Mouse (Mus musculus) left cerebral cortex, postnatal 36 days (tissue): ENCODE data around the gene C130050O18Rik. TPM values are rescaled to one million over a fixed set of nuclear protein-coding genes. Genes with fewer than 3 reads are reported as not detected.
"Not testable (repeated sequence)": the region's sequence is repeated elsewhere in the genome, so short reads cannot be mapped to it uniquely, and the experiment has no call there.

Experiments used
- DNase-seq, 2 experiments: peaks; one replicate each; pipeline ENCODE4 v3.0.0; 2021 to 2022; ENCODE audit warnings: low spot score in 2 of 2, mixed read lengths in 1 of 2
- intact Hi-C: fragments of 180-260 bp; cut with DNase I; formaldehyde crosslinking; loops from one replicate; pipeline ENCODE4 v1.15.1; 2025
- total RNA-seq, 2 experiments: library from RNA; stranded (reverse); gene quantifications; 2 replicates each; pipeline ENCODE4 v1.2.3; 2021

The C130050O18Rik gene
- total RNA-seq, 2 experiments from 2014 or later, result 0.27 TPM; not detected in 1

DNA sequence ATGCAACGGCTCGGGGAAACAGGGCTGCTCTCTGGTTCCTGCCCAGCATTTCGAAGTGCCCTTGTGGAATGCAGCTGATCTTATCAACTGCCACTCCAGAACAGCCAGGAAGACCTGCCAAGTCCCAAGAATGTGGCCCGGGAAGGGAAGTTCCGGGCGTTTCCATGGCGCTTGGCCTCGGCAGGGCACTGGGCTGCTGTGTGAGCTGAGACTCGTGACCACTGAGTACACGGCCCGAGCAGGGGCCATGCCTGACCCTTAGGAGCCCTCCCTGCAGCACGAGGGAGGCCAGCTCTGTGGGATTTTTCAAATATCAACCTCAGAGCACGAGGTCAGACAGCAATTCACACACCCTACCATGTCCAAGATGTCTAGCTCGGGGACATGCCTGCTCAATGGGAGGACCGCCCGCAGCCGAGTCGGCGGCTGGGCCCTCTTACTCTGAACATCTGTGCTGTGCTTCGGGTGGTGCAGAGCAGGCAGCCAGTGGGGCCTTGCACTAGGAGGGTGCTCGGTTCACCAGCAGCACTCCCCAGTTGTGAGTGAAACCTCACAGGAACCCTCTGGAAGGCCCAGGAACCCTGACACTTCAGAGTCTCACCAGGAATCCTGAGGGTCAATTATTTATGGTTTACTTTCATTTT, 26.0 kb upstream of the C130050O18Rik start:
- no peak for DNase-seq
- intact Hi-C loops, result no loop called here

GRCm38 (mm10) chr5:139379771-139380384, 25.2 kb upstream of the C130050O18Rik start:
- DNase-seq, result no peak
- intact Hi-C loops, result no loop called here

- intact Hi-C loops, result no loop called here
- DNase-seq, result peak; percentile 86
Observed at GRCm38 (mm10) chr5:139380385-139381248, 24.5 kb upstream of the C130050O18Rik start.

GRCm38 (mm10) chr5:139381586-139382513, 23.2 kb upstream of the C130050O18Rik start:
- no peak for DNase-seq
- intact Hi-C loops, result no loop called here

GRCm38 (mm10) chr5:139382760-139383159, 22.3 kb upstream of the C130050O18Rik start:
- peak; percentile 69 to 72 for DNase-seq
- intact Hi-C loops, result no loop called here

GRCm38 (mm10) chr5:139383234-139383633, 21.8 kb upstream of the C130050O18Rik start:
- DNase-seq, result no peak
- intact Hi-C loops, result no loop called here

DNA sequence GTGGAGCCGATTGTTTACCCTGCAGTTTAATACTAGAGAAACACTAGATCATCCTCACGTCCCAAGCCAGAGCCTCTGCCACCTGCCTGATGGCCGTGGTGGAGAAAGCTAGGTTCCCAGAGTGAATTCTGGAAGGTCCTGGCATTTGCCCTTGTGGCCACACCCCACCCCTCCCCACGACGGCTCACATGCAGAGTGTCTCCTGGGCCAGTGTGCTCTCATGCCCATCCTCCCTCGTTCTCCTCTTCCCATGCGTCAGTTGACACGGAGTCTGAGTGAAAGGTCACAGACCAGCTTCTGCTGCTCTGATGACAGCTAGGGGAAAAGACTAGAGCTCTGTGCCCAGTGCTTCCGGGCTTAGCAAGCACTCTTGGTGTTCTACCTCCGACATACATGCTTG, 20.5 kb upstream of the C130050O18Rik start:
- intact Hi-C loops, result no loop called here
- no peak for DNase-seq

DNA sequence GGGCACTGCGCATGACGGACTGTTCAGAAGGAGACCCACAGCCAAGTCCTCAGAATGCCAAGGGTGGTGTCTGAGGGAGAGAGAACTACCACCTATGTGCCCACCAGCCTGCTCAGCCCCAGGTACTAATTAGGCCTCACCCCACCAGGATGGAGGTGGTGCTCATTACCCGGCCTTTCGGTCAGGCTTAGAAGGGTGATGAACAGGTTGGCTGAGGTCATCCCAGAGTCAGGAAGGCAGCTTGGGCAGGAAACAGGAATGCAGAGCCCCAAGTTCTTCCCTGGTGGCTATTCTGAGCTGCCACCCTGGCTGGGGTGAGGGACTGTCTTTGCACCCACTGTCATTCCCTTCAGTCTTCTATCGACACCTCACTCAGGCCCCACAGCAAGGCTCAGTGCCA, 19.0 kb upstream of the C130050O18Rik start:
- intact Hi-C loops, result no loop called here
- no peak for DNase-seq

DNA sequence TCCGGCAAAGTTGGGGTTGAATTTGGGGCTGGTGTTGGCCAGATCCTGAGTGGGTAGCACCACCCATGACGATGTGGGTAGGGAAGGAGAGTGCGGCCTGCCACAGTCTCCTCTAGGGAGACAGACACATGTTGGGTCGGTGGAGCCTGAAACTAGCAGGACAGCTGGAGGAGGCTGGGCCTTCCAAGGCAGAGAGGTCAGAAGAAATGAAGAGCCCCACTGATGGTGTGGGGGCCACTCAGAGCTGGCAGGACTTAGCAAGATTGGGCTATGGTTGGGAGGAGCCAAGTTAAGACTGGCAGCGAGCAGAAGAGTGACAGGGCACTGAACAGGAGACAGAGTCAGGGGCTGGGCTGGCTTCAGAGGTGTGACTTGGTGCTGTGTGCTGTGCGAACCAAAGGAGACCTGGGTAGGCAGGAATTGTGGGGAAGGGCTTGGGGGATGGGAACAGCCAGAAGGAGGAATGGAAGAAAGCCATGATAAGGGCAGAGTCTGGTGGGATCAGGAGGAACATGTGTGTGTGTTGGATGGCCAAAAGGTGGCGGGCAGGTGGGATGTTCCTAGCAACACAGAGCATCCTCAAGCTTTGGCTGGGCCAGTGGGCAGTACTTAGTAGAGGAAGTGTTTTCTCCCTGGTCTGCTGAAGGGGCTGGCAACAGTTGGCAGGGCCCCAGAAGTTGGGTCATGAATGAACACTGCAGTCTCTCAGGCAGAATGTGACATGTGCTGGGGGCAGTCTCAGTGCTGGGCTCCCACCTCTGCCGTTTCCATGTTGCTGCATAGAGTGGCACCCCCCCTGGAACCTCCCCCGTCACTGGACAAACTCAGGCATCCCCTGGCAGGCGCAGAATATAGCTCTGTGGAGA, 17.5 kb upstream of the C130050O18Rik start:
- intact Hi-C loops, result no loop called here
- no peak for DNase-seq

GRCm38 (mm10) chr5:139388195-139388570, 16.9 kb upstream of the C130050O18Rik start:
- intact Hi-C loops, result no loop called here
- DNase-seq, result no peak

- no peak for DNase-seq
- intact Hi-C loops, result no loop called here
Observed at GRCm38 (mm10) chr5:139388694-139389675, 16.1 kb upstream of the C130050O18Rik start.

DNA sequence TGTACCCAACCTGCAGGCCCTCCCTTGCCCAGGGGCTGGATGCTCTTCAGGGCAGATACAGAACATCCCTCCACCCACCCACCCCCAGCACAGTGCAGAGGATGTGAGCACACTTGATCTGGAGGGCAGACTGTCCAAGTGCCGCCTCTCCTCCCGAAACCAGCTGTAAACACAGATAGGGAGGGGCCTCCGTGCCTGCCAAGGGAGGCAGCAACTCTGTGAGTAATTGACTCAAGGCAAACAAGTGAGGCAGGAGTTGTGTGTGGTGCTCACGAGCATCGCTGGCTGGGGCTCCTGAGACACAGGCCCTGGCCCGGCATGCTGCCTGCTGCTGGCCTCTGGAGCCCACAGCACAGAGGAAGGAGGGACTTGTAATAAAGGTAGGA, 15.4 kb upstream of the C130050O18Rik start:
- intact Hi-C loops, result no loop called here
- DNase-seq, result peak in 1 of 2 experiments; percentile 51

DNA sequence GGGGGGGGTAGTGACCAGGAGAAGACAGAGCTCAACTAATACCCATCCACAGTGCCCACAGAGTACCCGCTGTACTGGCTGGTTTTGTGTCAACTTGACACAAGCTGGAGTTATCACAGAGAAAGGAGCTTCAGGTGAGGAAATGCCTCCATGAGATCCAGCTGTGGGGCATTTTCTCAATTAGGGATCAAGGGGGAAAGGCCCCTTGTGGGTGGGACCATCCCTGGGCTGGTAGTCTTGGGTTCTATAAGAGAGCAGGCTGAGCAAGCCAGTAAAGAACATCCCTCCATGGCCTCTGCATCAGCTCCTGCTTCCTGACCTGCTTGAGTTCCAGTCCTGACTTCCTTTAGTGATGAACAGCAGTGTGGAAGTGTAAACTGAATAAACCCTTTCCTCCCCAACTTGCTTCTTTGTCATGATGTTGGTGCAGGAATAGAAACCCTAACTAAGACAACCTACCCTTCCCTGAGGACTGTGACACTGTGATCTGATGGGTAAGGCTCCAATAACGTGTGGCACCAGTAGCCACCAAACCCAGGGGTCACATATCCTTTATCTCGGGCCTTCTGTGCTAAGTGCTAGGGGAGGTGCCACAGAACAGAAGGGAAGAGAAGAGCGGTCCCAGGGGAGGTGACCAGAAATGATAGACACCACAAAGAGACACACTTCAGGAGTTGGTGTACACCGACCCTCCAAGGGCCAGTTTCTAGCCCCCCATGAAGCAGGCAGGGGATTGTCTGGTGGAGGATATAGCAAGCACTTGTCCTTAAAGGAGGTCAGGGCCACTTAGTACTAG, 14.6 kb upstream of the C130050O18Rik start:
- intact Hi-C loops, DNase-seq: not testable (repeated sequence)

GRCm38 (mm10) chr5:139391309-139391990, 13.6 kb upstream of the C130050O18Rik start:
- intact Hi-C loops, result no loop called here
- no peak for DNase-seq

DNA sequence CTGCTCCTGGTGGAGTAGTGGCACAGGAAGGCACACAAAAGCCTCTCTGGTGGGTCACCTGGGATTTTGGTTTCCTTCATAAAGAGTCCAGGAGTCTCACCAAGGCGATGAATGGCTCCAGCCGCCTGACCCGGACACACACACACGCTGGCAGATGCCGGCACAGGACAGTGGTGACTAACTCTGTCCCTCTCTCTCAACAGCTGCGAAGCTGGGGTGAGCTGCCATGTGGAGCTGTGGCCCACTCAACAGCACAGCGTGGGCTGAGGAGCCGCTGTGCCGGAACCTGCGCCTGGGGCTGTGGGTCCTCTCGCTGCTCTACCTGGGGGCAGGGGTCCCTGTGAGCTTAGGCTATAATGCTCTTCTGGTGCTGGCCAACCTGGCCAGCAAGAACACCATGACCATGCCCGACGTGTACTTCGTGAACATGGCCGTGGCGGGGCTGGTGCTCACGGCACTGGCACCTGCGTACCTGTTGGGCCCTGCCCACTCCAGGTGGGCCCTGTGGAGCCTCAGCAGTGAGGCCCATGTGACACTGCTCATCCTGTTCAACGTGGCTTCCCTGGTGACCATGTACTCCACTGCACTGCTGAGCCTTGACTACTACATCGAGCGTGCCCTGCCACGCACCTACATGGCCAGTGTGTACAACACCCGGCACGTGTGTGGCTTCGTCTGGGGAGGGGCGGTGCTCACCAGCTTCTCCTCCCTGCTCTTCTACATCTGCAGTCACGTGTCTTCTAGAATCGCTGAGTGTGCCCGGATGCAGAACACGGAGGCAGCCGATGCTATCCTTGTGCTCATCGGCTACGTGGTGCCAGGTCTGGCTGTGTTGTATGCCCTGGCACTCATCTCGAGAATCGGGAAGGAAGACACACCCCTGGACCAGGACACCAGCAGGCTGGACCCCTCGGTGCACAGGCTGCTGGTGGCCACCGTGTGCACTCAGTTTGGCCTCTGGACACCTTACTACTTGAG, 12.6 kb upstream of the C130050O18Rik start:
- intact Hi-C loops, result no loop called here
- DNase-seq, result no peak
